Mouse (Mus musculus) spleen, embryonic (tissue): ENCODE data around the gene Gm21693.
"Not testable (repeated sequence)": the region's sequence is repeated elsewhere in the genome, so short reads cannot be mapped to it uniquely, and the experiment has no call there.

Source experiments
- CTCF ChIA-PET: fragments of 350-600 bp; sonication (Branson Sonifier 250); formaldehyde crosslinking; loops from one replicate; lab custom pipeline; 2022; lab: Charles Lee

The Gm21693 gene

GRCm38 (mm10) chrY:3345229-3345628 lies at the start of gene Gm21693:
Gene Gm21693 (minus strand): TSS chrY:3345329.
- CTCF ChIA-PET, result not testable (repeated sequence)

- CTCF ChIA-PET, result not testable (repeated sequence)
Observed at GRCm38 (mm10) chrY:3340661-3341060, 4.5 kb downstream of the Gm21693 start.

GRCm38 (mm10) chrY:3306349-3306748 lies 38.8 kb downstream of the Gm21693 start, which contains the start of gene Gm21677:
Gene Gm21677 (minus strand): TSS chrY:3306449.
- CTCF ChIA-PET, result not testable (repeated sequence)
